Mouse (Mus musculus): Measurements from ENCODE around the gene Cpne4. TPM values are rescaled to one million over a fixed set of nuclear protein-coding genes. Genes with fewer than 3 reads are reported as not detected.
A peak's percentile ranks its signal among the peaks of the same experiment; 100 is the strongest.

Gene Cpne4
- total RNA-seq, 2 experiments from 2014 or later: 123 to 148 TPM

DNA sequence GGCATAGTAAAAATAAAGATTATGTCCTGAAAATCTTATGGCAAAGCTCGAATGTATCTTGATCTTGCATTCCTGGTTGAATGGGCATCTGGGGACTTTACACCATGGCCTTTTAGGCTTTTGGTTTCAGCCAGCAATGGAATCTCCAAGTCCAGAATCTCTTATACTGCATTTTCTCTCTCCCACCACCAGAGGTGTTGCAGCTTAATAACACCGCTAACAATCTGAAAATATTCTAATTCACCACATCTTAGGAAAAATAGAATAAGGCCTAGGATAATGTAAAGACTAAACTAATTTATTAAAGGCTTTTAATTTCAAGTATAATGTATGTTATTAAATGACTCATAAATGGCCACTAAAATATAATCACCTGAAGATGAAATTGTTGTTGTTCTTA, 503.2 kb downstream of the Cpne4 start:
- DNase-seq: no peak

DNA sequence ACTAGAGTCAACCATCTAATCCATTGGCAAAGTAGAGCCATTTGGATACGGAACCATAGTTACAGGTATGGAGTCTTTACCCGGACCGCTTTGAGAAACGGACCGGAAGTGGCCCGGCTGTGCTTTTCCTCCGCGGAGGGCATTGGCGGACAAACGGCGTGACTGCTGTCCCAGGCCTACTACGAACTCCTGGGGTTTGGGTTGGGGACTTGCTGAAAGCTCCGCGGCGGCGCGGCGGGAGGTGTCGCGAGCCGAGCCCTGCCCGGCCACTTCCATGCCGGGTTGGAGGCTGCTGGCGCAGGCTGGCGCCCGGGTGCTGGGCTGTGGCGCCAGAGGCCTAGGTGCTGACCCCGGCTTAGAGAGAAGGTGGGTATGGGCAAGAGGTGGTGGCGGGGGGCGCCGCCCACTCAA, 506.1 kb downstream of the Cpne4 start, which contains the start of gene Mrpl3:
Gene Mrpl3 (plus strand): TSS at position 93 of the 411 bp plus-strand sequence.
- peak; percentile 77 to 83 for DNase-seq

DNA sequence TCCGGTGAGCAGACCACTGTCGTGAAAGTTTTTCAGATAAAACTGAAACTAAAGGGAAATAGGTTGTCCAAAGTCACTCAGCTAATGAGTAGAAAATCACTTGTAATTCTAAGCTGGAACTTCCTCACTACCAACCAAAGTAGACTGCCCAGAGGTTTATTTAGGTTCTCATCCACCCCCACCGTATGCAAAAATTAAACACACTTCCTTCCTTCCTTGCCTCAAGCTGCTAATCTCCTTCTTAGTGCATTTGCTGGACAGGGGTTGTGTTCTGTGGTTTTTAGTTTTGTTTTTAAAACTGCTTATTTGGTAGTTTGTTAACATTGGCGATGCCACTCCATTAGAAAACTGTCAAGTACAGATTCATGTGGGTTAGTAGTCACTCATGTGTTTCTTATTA, 506.7 kb downstream of the Cpne4 start:
- DNase-seq: no peak

DNA sequence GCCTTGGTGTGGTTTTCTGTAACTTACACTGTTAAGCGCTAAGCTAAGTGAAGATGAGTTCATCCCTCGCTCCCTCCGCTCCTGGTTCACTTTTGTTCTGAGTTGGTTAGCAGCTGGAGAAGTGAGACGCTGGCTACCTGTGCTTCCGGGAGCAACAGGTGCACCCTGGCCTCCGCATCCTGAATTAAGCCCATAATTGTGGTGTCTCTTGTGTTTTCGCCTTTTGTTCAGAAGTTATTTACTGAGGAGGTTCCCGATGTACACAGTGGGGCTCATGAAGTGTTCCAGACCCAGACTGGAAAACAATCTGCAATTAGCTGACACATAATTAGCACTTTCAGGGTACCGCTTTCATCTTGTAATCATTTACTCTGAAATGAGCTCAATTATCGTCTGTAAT, 522.0 kb downstream of the Cpne4 start:
- DNase-seq: no peak

DNA sequence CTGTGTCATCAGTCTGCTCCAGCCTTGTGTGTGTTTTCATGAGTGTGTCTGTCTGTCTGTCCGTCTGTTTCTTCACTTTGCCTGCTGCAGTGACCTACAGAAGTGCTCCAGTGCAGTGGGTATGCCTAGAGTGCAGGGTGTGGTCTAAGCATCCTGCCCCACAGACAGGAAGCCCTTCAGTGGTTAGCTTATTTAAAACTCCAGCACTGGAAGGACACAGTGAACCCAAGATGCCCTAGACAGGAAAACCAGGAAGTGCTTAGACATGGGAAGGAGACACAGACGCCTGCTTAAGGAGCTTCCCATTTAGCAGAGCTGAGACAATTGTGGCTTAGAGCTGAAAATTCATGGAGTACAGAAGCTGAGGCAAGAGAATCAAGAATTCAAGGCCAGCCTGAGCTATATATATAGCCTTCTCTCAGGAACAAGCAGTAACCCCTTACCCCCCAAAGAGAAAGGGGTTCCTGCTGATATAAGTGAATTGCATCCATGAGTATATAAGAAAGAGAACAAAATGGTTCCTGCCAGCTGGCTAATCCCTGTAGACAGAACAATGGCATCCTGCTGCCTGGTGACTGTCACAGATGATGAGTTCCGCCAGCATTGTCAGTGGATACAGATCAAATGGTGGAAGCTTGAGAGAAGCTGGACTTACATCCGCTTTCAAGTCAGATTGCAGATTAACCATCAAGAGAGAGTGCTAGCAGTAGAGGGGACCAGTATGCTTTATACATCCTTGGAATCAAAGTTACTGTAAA, 526.1 kb downstream of the Cpne4 start:
- no peak for DNase-seq

DNA sequence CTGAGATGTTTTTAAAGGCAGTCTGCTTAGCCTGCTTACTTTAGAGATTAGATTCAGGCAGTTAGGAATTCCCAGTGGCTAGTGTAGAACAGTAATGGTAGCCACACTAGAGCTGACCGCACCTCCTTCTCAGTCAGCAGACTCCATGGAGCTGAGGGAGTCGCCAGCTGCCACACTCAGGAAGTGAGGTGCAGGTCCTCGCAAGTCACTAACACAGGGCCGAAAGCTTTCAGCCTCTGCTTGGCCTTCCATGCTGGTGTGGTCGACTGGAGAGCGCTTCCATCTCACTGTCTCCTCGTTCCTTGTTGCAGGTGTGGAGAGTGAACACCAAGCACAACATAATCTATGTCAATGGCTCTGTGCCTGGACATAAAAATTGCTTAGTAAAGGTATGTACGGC, 527.8 kb downstream of the Cpne4 start:
- no peak for DNase-seq

DNA sequence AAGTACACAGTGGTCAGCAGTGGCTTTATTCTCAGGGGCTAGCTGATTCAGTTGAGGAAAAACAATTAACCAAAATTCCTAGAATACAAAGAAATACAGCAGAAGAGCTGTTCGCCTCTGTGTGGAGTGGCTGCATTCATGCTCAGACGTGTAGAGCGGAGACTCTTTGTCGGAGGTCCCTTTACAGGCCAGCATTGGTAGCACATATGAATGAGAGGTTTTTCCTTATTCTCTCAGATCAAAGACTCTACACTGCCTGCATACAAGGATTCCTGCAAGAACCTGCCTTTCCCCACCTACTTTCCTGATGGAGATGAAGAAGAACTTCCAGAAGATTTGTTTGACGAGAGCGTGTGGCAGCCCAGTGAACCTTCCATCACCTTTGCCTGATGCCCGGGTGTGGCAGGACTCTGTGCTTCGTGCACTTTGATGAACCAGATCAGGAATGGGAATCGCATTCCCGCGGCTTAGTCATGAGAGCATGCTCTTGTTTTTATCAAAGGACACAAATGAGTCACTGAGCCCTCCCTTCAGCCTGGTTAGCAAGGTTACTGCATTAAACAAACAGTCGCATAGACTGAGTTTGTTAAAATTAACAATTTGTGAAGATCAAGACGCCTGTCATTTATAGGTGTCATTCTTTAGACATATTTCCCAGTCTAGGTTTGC, 529.8 kb downstream of the Cpne4 start:
- no peak for DNase-seq

DNA sequence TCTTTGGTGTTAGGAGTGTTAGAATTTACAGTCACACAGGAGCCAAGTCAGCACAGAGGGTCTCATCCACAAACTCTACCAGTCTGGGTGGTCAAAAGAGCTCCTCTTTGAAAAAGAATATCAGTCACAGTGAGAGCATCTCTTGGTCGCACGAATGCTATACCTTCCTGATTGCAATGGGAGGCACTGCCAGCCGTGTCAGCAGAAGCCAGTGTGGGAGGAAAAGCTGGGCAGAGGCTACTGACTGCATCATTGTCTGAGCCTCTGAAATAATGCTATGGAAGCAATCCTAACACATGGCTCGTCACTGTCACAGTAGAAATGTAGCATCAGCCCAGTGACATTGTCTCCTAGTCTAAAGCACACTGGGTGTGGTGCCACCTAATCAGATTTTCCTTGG, 531.4 kb downstream of the Cpne4 start:
- no peak for DNase-seq

DNA sequence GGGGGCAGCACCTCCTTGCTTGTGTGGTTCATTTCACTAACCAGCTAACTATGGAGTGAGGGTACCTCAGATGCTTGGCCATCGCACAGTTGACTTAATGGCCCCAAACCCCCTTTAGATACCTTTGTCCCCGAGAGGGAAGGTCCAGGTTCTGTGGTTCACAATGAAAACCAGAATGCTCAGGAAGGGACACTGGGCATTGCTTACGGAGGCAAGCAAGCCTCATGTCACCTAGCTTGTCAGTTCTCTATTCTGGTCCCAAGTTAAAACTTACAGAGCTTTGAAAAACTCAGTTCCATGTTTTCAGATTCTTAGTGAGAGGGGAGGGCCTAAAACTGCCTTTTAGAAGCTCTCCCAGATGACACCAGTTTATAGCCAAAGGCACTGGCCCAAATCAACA, 533.2 kb downstream of the Cpne4 start:
- DNase-seq: no peak

Small RNA genes lying within 50 kb of the gene (microRNA-seq; reads per million reads assigned to microRNA genes)
- gene Gm23391: 0 reads per million in 2 experiments

Other genes starting within 250 kb of the Cpne4 start
- gene Acpp, start 209.5 kb upstream of the Cpne4 start, total RNA-seq (2021): not detected